In the genomic region with DNA sequence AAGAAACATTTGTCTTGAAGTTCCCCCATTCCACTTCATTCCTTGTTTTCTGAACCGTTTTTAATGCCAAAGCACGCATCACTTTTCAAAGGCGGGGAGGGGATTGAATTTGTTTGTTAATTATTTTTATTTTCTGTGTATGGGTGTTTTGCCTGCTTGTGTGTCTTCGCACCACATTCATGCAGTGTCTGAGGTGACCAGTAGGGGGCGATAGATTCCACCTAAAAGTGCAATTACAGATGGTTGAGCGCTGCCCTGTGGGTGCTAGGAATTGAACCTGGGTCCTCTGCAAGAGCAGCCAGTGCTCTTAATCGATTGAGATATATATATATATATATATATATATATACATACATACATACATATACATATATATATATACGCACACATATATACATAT, we compare ENCODE assay signal across 19 mouse cellular contexts. TPM values are rescaled to one million over a fixed set of nuclear protein-coding genes. Genes with fewer than 3 reads are reported as not detected.
A peak's percentile ranks its signal among the peaks of the same experiment; 100 is the strongest.
DNase-seq lines count a peak whose midpoint lies in the region; ATAC-seq and TF ChIP-seq lines count a peak whose summit lies in the region.
"Had no signal": no experiment of that assay in that cellular context is flagged by ENCODE, and none has a peak within 500 bp of the region (broad histone marks: within the 10 kb centered on the region; RNA-seq: fewer than 3 reads in every experiment).

No protein-coding gene starts in this region.

- H3K4me2 ChIP-seq in liver, postnatal 0 days (ENCODE audit: low read depth, low read length): no peak overlapping the region
- H3K4me2 ChIP-seq: heart, embryonic 11.5 days; limb, embryonic 15.5 days; neural tube, embryonic 15.5 days had no signal

- no peaks in the 10 kb centered on the region for H3K79me2 ChIP-seq in heart, adult 2 months (replicated peaks; ENCODE audit: control insufficient read depth, insufficient read depth, low read length)

- no peaks in the 10 kb centered on the region for H3K9me3 ChIP-seq in liver, postnatal 0 days (ENCODE audit: low read length)
- H3K9me3 ChIP-seq: limb, embryonic 15.5 days; neural tube, embryonic 15.5 days had no signal

- no peaks in the 10 kb centered on the region for H3K4me1 ChIP-seq in heart, adult 2 months (ENCODE audit: control insufficient read depth, insufficient read depth, low read length)
- no peaks in the 10 kb centered on the region for H3K4me1 ChIP-seq in liver, postnatal 0 days (ENCODE audit: insufficient read depth)
- H3K4me1 ChIP-seq in thymus, adult 2 months (replicated peaks; ENCODE audit: control insufficient read depth, insufficient read depth, low read length): no peaks in the 10 kb centered on the region
- H3K4me1 ChIP-seq: limb, embryonic 15.5 days; neural tube, embryonic 15.5 days had no signal

- TF ChIP-seq EP300 in heart, adult 2 months (IDR thresholded peaks at IDR 0.05; ENCODE audit: insufficient read depth, low read depth, low read length): no peak
- no peak for TF ChIP-seq EP300 in liver, postnatal 0 days (IDR thresholded peaks at IDR 0.05; ENCODE audit: low read depth)

- intact Hi-C loops in heart, adult 2 months (cut with DNase I): no loop called here

- H3K27ac ChIP-seq in heart, adult 2 months: no peak overlapping the region
- H3K27ac ChIP-seq in liver, postnatal 0 days (ENCODE audit: low read depth): no peak overlapping the region
- no peak overlapping the region for H3K27ac ChIP-seq in thymus, adult 2 months (ENCODE audit: control insufficient read depth, insufficient read depth, low read length)
- H3K27ac ChIP-seq: limb, embryonic 15.5 days; neural tube, embryonic 15.5 days had no signal

- H3K4me3 ChIP-seq in heart, adult 2 months: no peak overlapping the region
- H3K4me3 ChIP-seq in liver, postnatal 0 days (ENCODE audit: low read depth, low read length): no peak overlapping the region
- no peak overlapping the region for H3K4me3 ChIP-seq in thymus, adult 2 months (ENCODE audit: control insufficient read depth, insufficient read depth, low read length)
- H3K4me3 ChIP-seq: limb, embryonic 15.5 days; neural tube, embryonic 15.5 days had no signal

- no peak overlapping the region for H3K9ac ChIP-seq in heart, adult 2 months (ENCODE audit: low read depth, low read length)
- no peak overlapping the region for H3K9ac ChIP-seq in liver, postnatal 0 days (replicated peaks)
- H3K9ac ChIP-seq: limb, embryonic 15.5 days; neural tube, embryonic 15.5 days had no signal

- no peak for DNase-seq in heart, adult 2 months
- DNase-seq in heart, adult 8-10 months (ENCODE audit: low spot score): no peak
- DNase-seq in liver, postnatal 0 days: no peak
- DNase-seq in liver: no peak
- DNase-seq in thymus, postnatal 4 days: peak; percentile 33
- DNase-seq in thymus, adult 2 months: no peak
- DNase-seq: adrenal gland, postnatal 10 days; cerebellum, postnatal 10 days; gastrocnemius, postnatal 14 days; heart, postnatal 36 days; kidney, postnatal 4 days; right cerebral cortex, adult 18-20 months had no signal

- H3K27me3 ChIP-seq in heart, adult 2 months (ENCODE audit: control insufficient read depth, insufficient read depth, low read length): no peaks in the 10 kb centered on the region
- no peaks in the 10 kb centered on the region for H3K27me3 ChIP-seq in liver, postnatal 0 days (ENCODE audit: insufficient read depth, low read length)
- H3K27me3 ChIP-seq in thymus, adult 2 months (ENCODE audit: control insufficient read depth, insufficient read depth, low read length): no peaks in the 10 kb centered on the region
- H3K27me3 ChIP-seq: limb, embryonic 15.5 days; neural tube, embryonic 15.5 days had no signal

- no peak for TF ChIP-seq POLR2A in heart, adult 2 months (IDR thresholded peaks at IDR 0.05; ENCODE audit: insufficient read depth, low read depth, low read length)
- TF ChIP-seq POLR2A in thymus, adult 2 months (IDR thresholded peaks at IDR 0.05; ENCODE audit: control insufficient read depth, extremely low read depth, insufficient read depth, low read length, poor library complexity): no peak

- TF ChIP-seq CTCF in heart, adult 2 months (IDR thresholded peaks at IDR 0.05): peak; percentile 57
- peak; percentile 58 for TF ChIP-seq CTCF in liver, postnatal 0 days (IDR thresholded peaks at IDR 0.05; ENCODE audit: low read depth)
- TF ChIP-seq CTCF in thymus, adult 2 months (IDR thresholded peaks at IDR 0.05; ENCODE audit: borderline replicate concordance, control insufficient read depth, extremely low read depth, insufficient read depth, low read length, poor library complexity): no peak

- 79% methylated on average over 8 of the region's 8 CpGs for WGBS in heart, adult 2 months
- WGBS in liver, postnatal 0 days (ENCODE audit: insufficient replicate concordance): 76% methylated on average over 8 of the region's 8 CpGs
- WGBS in thymus, adult 2 months: 87% methylated on average over 8 of the region's 8 CpGs

- ATAC-seq in liver, postnatal 0 days: no peak
- no peak for ATAC-seq in cerebellum, adult (ENCODE audit: insufficient number of reproducible peaks, low FRiP score, low TSS enrichment)
- no peak for ATAC-seq in monocyte, adult 5-6 weeks (replicated peaks; ENCODE audit: insufficient number of reproducible peaks, low FRiP score, low TSS enrichment, poor library complexity, severe bottlenecking)
- ATAC-seq: forebrain, embryonic 16.5 days had no signal

- no peaks in the 10 kb centered on the region for H3K36me3 ChIP-seq in heart, adult 2 months (ENCODE audit: control insufficient read depth, insufficient read depth, low read length)
- H3K36me3 ChIP-seq in liver, postnatal 0 days (replicated peaks; ENCODE audit: insufficient read depth, low read length): no peaks in the 10 kb centered on the region
- no peaks in the 10 kb centered on the region for H3K36me3 ChIP-seq in thymus, adult 2 months (ENCODE audit: control insufficient read depth, insufficient read depth, low read length)
- H3K36me3 ChIP-seq: limb, embryonic 15.5 days; neural tube, embryonic 15.5 days had no signal

RNA-seq across cellular contexts. Expression of gene Slc16a9, which starts 34.4 kb away (rescaled TPM):
- 1 to 10 TPM; 3.1 to 3.2 TPM for total RNA-seq in heart, adult 2 months (2021)
- 4.6 and 5.7 TPM in 2 replicates for polyA plus RNA-seq in heart, adult 2 months (2012; rRNA removed)
- total RNA-seq in heart, adult 8-10 months (2022): 1 to 10 TPM; 2.3 to 4.3 (median 3.8) TPM
- polyA plus RNA-seq in liver, postnatal 0 days (2015; fragmentation: Nextera tagmentation; extraction: Ambion mirVana): 1.1 and 1.2 TPM in 2 replicates
- polyA plus RNA-seq in thymus, adult 2 months (2012; rRNA removed): 2.5 and 2.7 TPM in 2 replicates
- not detected in 3 replicates for total RNA-seq in monocyte, adult 5-6 weeks (2017)
- polyA plus RNA-seq: C2C12 had no signal
